17 mouse cellular contexts compared by ENCODE assay signal in genomic region chr1:3119498-3120391, GRCm38 (mm10).
DNase-seq lines count a peak whose midpoint lies in the region; ATAC-seq and TF ChIP-seq lines count a peak whose summit lies in the region.
"Had no signal": no experiment of that assay in that cellular context is flagged by ENCODE, and none has a peak within 500 bp of the region (broad histone marks: within the 10 kb centered on the region; RNA-seq: fewer than 3 reads in every experiment).

No protein-coding gene starts in this region.

- no peak overlapping the region for H3K4me3 ChIP-seq in heart, embryonic 12.5 days
- no peak overlapping the region for H3K4me3 ChIP-seq in liver, postnatal 0 days (ENCODE audit: low read depth, low read length)
- H3K4me3 ChIP-seq in liver, embryonic 11.5 days (ENCODE audit: low read depth, low read length), result no peak overlapping the region
- H3K4me3 ChIP-seq in heart, embryonic 16.5 days (ENCODE audit: low read length), result no peak overlapping the region
- H3K4me3 ChIP-seq: embryonic facial prominence, embryonic 15.5 days; limb, embryonic 12.5 days; midbrain, embryonic 15.5 days; neural tube, embryonic 15.5 days had no signal

- no peaks in the 10 kb centered on the region for H3K36me3 ChIP-seq in heart, embryonic 12.5 days
- no peaks in the 10 kb centered on the region for H3K36me3 ChIP-seq in liver, postnatal 0 days (replicated peaks; ENCODE audit: insufficient read depth, low read length)
- no peaks in the 10 kb centered on the region for H3K36me3 ChIP-seq in liver, embryonic 11.5 days (ENCODE audit: control insufficient read depth, insufficient read depth, low read length)
- H3K36me3 ChIP-seq in heart, embryonic 16.5 days (ENCODE audit: control insufficient read depth, insufficient read depth), result no peaks in the 10 kb centered on the region
- H3K36me3 ChIP-seq: embryonic facial prominence, embryonic 15.5 days; limb, embryonic 12.5 days; midbrain, embryonic 15.5 days; neural tube, embryonic 15.5 days had no signal

- TF ChIP-seq EP300 in liver, postnatal 0 days (IDR thresholded peaks at IDR 0.05; ENCODE audit: low read depth), result no peak

- DNase-seq in heart, adult 18-20 months, result peak; percentile 32 to 65
- DNase-seq in liver, postnatal 0 days, result no peak
- DNase-seq in liver, embryonic 11.5 days (ENCODE audit: low spot score), result no peak
- peak; percentile 66 for DNase-seq in brain, embryonic 18.5 days (ENCODE audit: low read depth, low spot score)
- DNase-seq in spleen, adult 12 weeks (ENCODE audit: low spot score), result no peak
- DNase-seq: adrenal gland, postnatal 25 days; gastrocnemius, postnatal 10 days; lung, postnatal 4 days; spleen, adult 18-20 months; thymus, postnatal 14 days had no signal

- WGBS in heart, embryonic 12.5 days, result 59% methylated on average over 2 of the region's 2 CpGs
- WGBS in liver, postnatal 0 days (ENCODE audit: insufficient replicate concordance), result 46% methylated on average over 2 of the region's 2 CpGs
- WGBS in liver, embryonic 11.5 days, result 62% methylated on average over 2 of the region's 2 CpGs
- 44% methylated on average over 2 of the region's 2 CpGs for WGBS in heart, embryonic 16.5 days

- no peak overlapping the region for H3K27ac ChIP-seq in heart, embryonic 12.5 days (ENCODE audit: poor library complexity, severe bottlenecking)
- H3K27ac ChIP-seq in liver, postnatal 0 days (ENCODE audit: low read depth), result no peak overlapping the region
- H3K27ac ChIP-seq in liver, embryonic 11.5 days (ENCODE audit: low read depth, low read length), result no peak overlapping the region
- H3K27ac ChIP-seq in heart, embryonic 16.5 days (ENCODE audit: low read length), result peak overlapping the region; percentile 54
- H3K27ac ChIP-seq: embryonic facial prominence, embryonic 15.5 days; limb, embryonic 12.5 days; midbrain, embryonic 15.5 days; neural tube, embryonic 15.5 days had no signal

- H3K9me3 ChIP-seq in heart, embryonic 12.5 days (replicated peaks), result no peaks in the 10 kb centered on the region
- H3K9me3 ChIP-seq in liver, postnatal 0 days (ENCODE audit: low read length), result no peaks in the 10 kb centered on the region
- no peaks in the 10 kb centered on the region for H3K9me3 ChIP-seq in liver, embryonic 11.5 days (ENCODE audit: control insufficient read depth, low read length)
- no peaks in the 10 kb centered on the region for H3K9me3 ChIP-seq in heart, embryonic 16.5 days (replicated peaks; ENCODE audit: control insufficient read depth, low read length)
- H3K9me3 ChIP-seq: embryonic facial prominence, embryonic 15.5 days; limb, embryonic 12.5 days; midbrain, embryonic 15.5 days; neural tube, embryonic 15.5 days had no signal

- no peak for TF ChIP-seq CTCF in liver, postnatal 0 days (IDR thresholded peaks at IDR 0.05; ENCODE audit: low read depth)

- no peak for ATAC-seq in heart, embryonic 12.5 days (ENCODE audit: insufficient number of reproducible peaks, low FRiP score)
- peak; percentile 15; the same call in 1 of the 2 replicates for ATAC-seq in liver, postnatal 0 days
- ATAC-seq in liver, embryonic 11.5 days (replicated peaks; ENCODE audit: low FRiP score), result no peak
- 0 out of 2 replicates have a peak, but pooled peaks have one; percentile 45 for ATAC-seq in heart, embryonic 16.5 days (replicated peaks; ENCODE audit: extremely low read depth, insufficient read depth, low FRiP score)
- ATAC-seq: midbrain, embryonic 15.5 days; Patski had no signal

- H3K4me1 ChIP-seq in heart, embryonic 12.5 days (replicated peaks), result peaks cover 11% of the 10 kb centered on the region
- no peaks in the 10 kb centered on the region for H3K4me1 ChIP-seq in liver, postnatal 0 days (ENCODE audit: insufficient read depth)
- no peaks in the 10 kb centered on the region for H3K4me1 ChIP-seq in liver, embryonic 11.5 days (replicated peaks; ENCODE audit: control insufficient read depth, insufficient read depth, low read length)
- peaks cover 19% of the 10 kb centered on the region for H3K4me1 ChIP-seq in heart, embryonic 16.5 days (ENCODE audit: control insufficient read depth, insufficient read depth, low read length)
- H3K4me1 ChIP-seq: embryonic facial prominence, embryonic 15.5 days; limb, embryonic 12.5 days; midbrain, embryonic 15.5 days had no signal

- no peak overlapping the region for H3K9ac ChIP-seq in heart, embryonic 12.5 days
- no peak overlapping the region for H3K9ac ChIP-seq in liver, postnatal 0 days (replicated peaks)
- no peak overlapping the region for H3K9ac ChIP-seq in liver, embryonic 11.5 days (ENCODE audit: low read depth, low read length)
- H3K9ac ChIP-seq in heart, embryonic 16.5 days (ENCODE audit: low read length), result no peak overlapping the region
- H3K9ac ChIP-seq: embryonic facial prominence, embryonic 15.5 days; limb, embryonic 12.5 days; midbrain, embryonic 15.5 days; neural tube, embryonic 15.5 days had no signal

- no peaks in the 10 kb centered on the region for H3K27me3 ChIP-seq in heart, embryonic 12.5 days (replicated peaks)
- H3K27me3 ChIP-seq in liver, postnatal 0 days (ENCODE audit: insufficient read depth, low read length), result no peaks in the 10 kb centered on the region
- no peaks in the 10 kb centered on the region for H3K27me3 ChIP-seq in liver, embryonic 11.5 days (replicated peaks; ENCODE audit: control insufficient read depth, insufficient read depth, low read length)
- H3K27me3 ChIP-seq in heart, embryonic 16.5 days (ENCODE audit: control insufficient read depth, insufficient read depth, low read length), result no peaks in the 10 kb centered on the region
- H3K27me3 ChIP-seq: embryonic facial prominence, embryonic 15.5 days; limb, embryonic 12.5 days; midbrain, embryonic 15.5 days; neural tube, embryonic 15.5 days; Patski had no signal

- H3K4me2 ChIP-seq in heart, embryonic 12.5 days, result no peak overlapping the region
- no peak overlapping the region for H3K4me2 ChIP-seq in liver, postnatal 0 days (ENCODE audit: low read depth, low read length)
- no peak overlapping the region for H3K4me2 ChIP-seq in liver, embryonic 11.5 days
- H3K4me2 ChIP-seq in heart, embryonic 16.5 days (ENCODE audit: low read depth, low read length), result no peak overlapping the region
- H3K4me2 ChIP-seq: embryonic facial prominence, embryonic 15.5 days; limb, embryonic 12.5 days; midbrain, embryonic 15.5 days; neural tube, embryonic 15.5 days had no signal

Comparison
In these comparisons a context has a peak if more than half of its experiments do, and no peak if none do; other contexts are left out.
1. ATAC-seq: peak in liver, postnatal 0 days (single experiment) and heart, embryonic 16.5 days (single experiment); none in heart, embryonic 12.5 days (single experiment) and liver, embryonic 11.5 days (single experiment).
2. DNase-seq: peak in heart, adult 18-20 months (2 of 2) and brain, embryonic 18.5 days (single experiment); none in liver, postnatal 0 days (single experiment), liver, embryonic 11.5 days (single experiment) and spleen, adult 12 weeks (single experiment).